Mouse (Mus musculus) kidney, postnatal 25 days (tissue): Measurements from ENCODE around the gene Kdm2a.

Experiments used
- DNase-seq, 2 experiments: peaks; one replicate each; pipeline ENCODE4 v3.0.0; 2021; ENCODE audit warnings: mixed read lengths in 2 of 2

Kdm2a gene

GRCm38 (mm10) chr19:4397798-4398629 lies at the start of gene Kdm2a:
Kdm2a (minus strand) TSS chr19:4398285.
- peak; percentile 46 to 73 for DNase-seq

- no peak for DNase-seq
Measured at GRCm38 (mm10) chr19:4447445-4447844, 49.4 kb upstream of the Kdm2a start.

- no peak for DNase-seq
Measured at GRCm38 (mm10) chr19:4446661-4447420, 48.8 kb upstream of the Kdm2a start.

- DNase-seq, result peak; percentile 75 to 87
Measured at GRCm38 (mm10) chr19:4442408-4442807, 44.3 kb upstream of the Kdm2a start.

GRCm38 (mm10) chr19:4441621-4442161 lies 43.6 kb upstream of the Kdm2a start:
- peak; percentile 80 to 92 for DNase-seq

GRCm38 (mm10) chr19:4441090-4441591 lies 43.1 kb upstream of the Kdm2a start:
- peak; percentile 53 to 71 for DNase-seq

- DNase-seq, result peak; percentile 83
Measured at GRCm38 (mm10) chr19:4440222-4440621, 42.1 kb upstream of the Kdm2a start.

- peak; percentile 87 to 90 for DNase-seq
Measured at GRCm38 (mm10) chr19:4439161-4439801, 41.2 kb upstream of the Kdm2a start, which contains the start of gene Rhod. Rhod (minus strand) TSS chr19:4439432.

- peak in 1 of 2 experiments; percentile 24 for DNase-seq
Measured at GRCm38 (mm10) chr19:4438791-4439160, 40.7 kb upstream of the Kdm2a start.

- DNase-seq, result peak in 1 of 2 experiments; percentile 38
Measured at GRCm38 (mm10) chr19:4437886-4438285, 39.8 kb upstream of the Kdm2a start.

- DNase-seq, result no peak
Measured at GRCm38 (mm10) chr19:4436254-4436653, 38.2 kb upstream of the Kdm2a start.

- DNase-seq, result no peak
Measured at GRCm38 (mm10) chr19:4434999-4435398, 36.9 kb upstream of the Kdm2a start.

- DNase-seq, result no peak
Measured at GRCm38 (mm10) chr19:4433756-4434155, 35.7 kb upstream of the Kdm2a start.

GRCm38 (mm10) chr19:4430091-4430620 lies 32.1 kb upstream of the Kdm2a start:
- DNase-seq, result peak in 1 of 2 experiments; percentile 38

- DNase-seq, result peak; percentile 55 to 70
Measured at GRCm38 (mm10) chr19:4425610-4426366, 27.7 kb upstream of the Kdm2a start.

- no peak for DNase-seq
Measured at GRCm38 (mm10) chr19:4423021-4423420, 24.9 kb upstream of the Kdm2a start.

GRCm38 (mm10) chr19:4422581-4422980 lies 24.5 kb upstream of the Kdm2a start:
- no peak for DNase-seq

GRCm38 (mm10) chr19:4420153-4420910 lies 22.2 kb upstream of the Kdm2a start:
- DNase-seq, result peak in 1 of 2 experiments; percentile 49

- no peak for DNase-seq
Measured at GRCm38 (mm10) chr19:4419711-4420110, 21.6 kb upstream of the Kdm2a start.

GRCm38 (mm10) chr19:4417713-4418112 lies 19.6 kb upstream of the Kdm2a start:
- DNase-seq, result no peak

GRCm38 (mm10) chr19:4417183-4417582 lies 19.1 kb upstream of the Kdm2a start:
- DNase-seq, result peak; percentile 81 to 95
